Mouse (Mus musculus) Muller cell, postnatal 12 days (primary cell): ENCODE results near the gene Icosl.
"Not testable (repeated sequence)": the region's sequence is repeated elsewhere in the genome, so short reads cannot be mapped to it uniquely, and the experiment has no call there.

ENCODE experiments used
- DNase-seq: peaks from one replicate; pipeline ENCODE4 v3.0.0-alpha.2; 2015; ENCODE audit errors: inconsistent ontology term

The Icosl gene

DNA sequence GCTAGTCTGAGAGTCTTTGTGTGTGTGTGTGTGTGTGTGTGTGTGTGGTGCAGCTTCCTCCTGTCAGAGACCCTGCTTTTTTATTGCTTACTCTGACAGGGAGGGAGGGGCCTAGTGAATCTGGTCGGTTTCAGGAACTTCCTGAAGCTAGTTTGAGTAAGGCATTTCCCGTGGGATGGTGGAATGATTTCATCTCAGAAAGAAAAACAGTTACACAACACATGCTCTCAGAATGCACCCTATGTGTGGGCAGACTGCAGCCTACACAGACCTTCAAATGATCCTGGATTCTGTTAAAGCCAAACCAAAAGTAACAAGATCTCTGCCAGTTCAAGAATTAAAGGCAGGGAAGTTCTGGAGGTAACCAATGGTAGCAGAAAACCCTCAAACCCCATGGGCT lies 46.1 kb downstream of the Icosl start:
- no peak for DNase-seq

DNA sequence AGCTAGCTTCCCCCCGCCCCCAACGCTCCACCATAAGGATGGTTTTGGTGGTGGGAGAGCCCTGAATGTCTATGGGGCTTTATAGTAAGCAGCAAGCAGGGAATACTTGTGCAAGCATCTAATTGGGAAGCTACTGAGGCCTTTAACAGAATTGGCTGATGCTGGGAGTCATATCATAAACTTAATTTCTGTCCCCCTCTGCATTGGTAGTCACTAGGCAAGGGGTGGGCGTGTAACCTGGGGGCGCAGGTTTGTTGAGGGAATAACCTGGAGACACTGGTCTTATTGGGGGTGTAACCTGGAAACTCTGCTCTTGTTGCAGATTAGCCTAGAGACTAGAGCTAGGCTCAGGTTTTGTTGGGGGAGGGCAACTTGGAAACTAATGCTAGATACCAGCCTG lies 50.3 kb downstream of the Icosl start:
- DNase-seq, result no peak

DNA sequence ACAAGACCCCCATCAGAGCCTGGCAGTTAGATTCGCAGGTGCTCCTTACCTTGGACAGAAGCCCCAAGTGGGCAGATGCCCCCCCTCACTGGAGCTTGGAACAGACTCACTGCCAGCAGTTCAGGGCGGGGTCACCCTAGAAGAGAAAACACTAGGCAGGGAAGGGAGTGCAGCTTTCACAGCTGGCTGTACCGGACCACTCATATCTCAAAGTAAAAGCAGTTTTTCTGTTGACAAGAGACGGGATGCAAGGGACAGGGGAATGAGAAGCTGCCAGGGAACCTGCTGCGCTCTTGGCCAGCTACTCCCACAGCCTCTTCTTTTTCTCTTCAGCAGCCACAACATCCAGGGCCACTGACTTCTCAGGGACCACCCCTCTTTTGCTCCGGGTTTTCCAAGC lies 55.0 kb downstream of the Icosl start:
- not testable (repeated sequence) for DNase-seq

DNA sequence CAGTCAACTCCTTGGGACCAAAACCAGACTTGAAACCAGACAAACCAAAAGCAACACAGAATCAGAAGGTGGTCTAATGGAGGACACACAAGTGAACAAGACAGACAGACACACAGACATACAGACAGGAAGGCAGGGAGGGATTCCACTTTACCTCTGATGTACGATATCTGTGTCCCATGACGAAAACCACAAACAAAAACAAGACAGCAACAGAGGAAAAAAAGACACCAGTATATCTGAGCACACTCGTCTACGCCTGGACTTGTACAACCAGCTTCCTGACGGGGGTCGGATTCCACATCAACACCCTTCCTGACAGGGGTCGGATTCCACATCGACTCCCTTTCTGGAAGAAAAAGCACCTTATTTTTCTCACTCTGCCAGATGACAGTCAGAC lies 56.0 kb downstream of the Icosl start:
- not testable (repeated sequence) for DNase-seq

DNA sequence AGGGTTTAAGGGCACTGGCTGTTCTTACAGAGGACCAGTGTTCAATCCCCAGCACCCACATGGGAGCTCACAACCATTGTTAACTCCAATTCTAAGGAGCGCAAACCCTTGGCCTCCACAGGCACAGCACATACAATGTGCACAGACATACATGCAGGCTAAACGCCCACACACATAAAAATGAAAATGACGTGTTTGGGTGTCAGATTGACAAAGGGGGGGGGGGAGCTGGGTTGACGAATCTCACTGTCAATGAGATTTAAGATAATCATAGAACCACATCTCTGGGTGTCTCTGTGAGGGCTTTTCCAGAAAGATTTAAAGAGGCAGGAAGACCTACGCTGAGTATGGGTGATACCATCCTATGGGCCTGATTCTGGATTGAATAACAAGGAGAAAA lies 57.2 kb downstream of the Icosl start:
- DNase-seq, result no peak

DNA sequence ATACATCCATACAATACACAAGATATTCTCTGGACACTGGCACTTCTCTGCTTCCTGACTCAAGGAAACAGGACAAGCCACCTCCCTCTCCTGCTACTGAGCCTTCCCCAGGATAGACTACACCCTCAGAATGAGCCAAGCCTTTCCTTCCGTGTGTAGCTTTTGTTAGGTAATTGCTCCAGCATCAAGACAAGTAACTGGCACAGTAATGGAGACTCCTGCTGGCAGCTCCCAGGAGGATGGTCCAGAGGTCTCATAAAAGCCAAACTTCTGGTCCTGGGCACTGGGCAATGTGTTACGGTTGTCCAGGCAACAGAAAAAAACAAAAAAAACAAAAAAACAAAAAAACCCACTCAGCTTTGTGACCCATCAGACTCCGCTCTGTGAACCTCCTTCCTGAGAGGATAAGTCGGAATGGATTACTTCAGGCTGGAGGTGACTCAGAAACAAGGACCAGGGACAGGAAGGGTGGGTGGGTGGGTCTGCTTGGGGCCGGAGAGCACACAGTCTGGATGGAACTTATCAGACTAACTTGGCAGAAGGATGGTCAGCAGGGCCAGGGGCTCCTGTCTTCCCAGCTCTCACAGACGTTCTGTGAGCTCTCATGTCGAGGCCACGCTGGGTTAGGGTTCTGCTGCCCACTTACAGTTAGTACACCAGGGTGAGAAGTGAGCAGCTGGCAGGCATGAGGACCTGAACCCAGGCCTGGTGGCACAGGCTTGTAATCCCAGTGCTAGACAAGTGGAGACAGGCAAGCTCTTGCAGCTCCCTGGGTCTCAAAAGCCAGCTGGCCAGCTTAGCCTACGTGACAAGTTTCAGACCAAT lies 58.2 kb downstream of the Icosl start:
- no peak for DNase-seq

DNA sequence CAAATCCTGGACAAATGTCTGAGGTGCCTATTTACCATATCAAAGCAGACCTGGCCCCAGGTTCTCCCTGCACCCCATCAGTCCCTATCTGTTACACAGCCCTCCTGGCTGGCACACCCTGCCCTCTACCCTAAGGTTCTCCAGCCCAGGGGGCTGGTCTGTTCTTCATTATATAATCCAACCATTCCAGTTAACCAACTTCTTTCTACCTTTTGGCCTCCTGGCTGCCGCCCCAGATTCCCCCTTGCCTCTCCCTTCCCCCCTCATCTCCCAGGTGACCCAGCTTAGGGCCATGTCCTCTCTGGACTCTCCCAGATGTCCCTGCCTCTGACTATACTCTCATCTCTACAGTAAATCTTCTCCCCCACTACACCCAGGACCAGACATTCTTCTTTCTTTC lies 58.8 kb downstream of the Icosl start:
- DNase-seq, result no peak

DNA sequence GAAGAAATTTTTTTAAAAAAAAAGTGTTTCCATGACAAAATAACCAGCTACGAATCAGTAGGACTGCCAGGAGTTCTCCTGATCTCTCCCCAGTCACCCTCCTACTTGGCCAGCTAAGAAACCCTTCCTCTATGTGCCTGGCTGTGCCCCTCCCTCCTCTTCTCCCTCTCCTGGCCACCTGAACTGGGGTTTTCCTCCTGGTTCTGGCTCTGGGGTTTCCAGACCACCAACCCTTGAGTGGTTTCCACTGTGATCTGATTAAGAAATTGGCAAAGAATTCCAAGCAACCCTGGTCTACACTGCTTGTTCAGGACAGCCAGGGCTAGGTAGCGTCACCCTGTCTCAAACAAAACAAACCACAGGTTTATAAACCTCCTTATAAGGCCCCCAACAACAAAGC lies 59.5 kb downstream of the Icosl start:
- no peak for DNase-seq

DNA sequence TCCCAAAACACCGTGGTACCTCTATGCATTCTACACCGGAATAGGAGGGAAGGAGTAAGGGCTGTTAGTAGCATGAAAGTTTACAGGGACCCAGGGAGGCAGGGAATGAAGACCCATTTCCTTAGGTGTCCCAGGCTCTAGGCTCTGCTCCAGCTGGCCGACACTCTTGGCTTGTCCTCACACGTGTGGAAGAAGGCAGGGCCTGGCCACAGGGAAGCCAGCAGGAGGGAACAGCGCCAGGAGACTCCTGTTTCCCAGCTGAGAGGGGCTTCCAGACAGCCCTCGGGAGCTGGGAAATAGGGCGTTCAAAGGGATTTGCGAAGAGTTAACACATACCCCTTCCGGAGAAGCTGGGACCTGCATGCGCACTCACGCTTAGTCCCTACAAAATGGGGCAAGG lies 60.3 kb downstream of the Icosl start:
- no peak for DNase-seq

DNA sequence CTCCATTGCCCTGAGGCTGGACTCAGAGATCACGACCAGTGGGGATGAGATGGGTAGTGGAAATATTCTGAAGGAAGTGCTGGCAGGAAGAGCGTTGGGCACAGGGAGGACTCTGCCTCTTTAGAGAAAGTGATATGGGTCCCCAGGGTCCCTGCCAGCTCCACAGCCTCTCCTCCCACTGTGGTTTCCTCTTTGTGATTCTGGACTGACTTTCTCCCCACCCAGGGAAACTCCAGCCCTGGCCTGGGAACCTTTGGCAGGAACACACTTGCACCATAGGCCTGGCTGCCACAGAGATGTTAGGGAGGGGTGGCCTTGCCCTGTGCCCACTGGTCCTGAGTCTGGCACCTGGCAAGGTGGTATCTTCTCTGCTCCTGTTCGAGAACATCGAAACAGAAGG lies 60.9 kb downstream of the Icosl start:
- DNase-seq, result no peak
